Mouse (Mus musculus): Measurements from ENCODE around the gene Gm20219. TPM values are rescaled to one million over a fixed set of nuclear protein-coding genes. Genes with fewer than 3 reads are reported as not detected.
A peak's percentile ranks its signal among the peaks of the same experiment; 100 is the strongest.

The Gm20219 gene
- total and polyA plus RNA-seq, 3 experiments = 0.62 to 3.1 TPM; not detected in 1

DNA sequence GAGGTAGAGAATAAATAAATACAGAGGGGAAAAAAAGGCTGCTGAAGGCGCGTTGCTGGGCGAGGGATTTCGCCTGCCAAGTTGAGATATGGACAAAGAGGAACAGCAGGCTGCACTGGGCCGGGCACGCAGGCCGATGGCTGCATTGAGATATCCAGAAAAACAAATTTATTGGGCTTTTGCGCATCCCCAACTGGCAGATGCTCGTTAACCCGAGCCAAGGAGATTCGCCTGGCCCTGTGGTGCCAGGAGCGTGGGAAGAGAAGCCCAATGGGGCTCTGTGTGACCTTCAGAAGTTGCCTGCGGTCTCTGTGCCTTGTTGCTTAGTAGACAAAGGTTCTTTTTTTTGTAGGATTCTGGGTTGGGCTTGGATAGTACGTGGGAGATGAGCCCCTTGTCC lies 18.0 kb downstream of the Gm20219 start (continued):
- TF ChIP-seq ETS1 (IDR thresholded peaks at IDR 0.05; ENCODE audit: low read depth, low read length) (peak; percentile 52), TCF12 (IDR thresholded peaks at IDR 0.05; ENCODE audit: low read depth, low read length) (peak; percentile 93)

DNA sequence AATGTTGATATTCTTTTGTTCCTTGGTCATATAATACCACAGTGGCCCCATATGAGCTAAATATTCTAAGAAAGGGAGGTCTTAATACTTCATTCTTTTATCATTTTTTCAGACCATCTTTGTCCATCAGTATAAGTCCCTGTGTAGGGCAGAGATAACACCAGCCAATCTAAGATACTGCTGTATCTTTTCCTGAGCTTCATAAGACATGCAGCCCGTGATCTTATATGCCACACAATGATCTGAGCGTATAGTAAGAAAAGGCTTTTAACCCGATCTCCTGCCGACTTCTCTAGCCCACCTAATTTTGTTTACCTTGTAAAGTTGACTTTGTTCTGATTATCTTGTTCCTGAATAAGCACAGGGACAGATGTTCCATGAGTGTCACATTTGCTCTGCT lies 29.2 kb downstream of the Gm20219 start:
- no peaks in the 10 kb centered on the region for H3K79me2 ChIP-seq (ENCODE audit: control insufficient read depth, insufficient read depth, low read length, poor library complexity)
- H3K4me1 ChIP-seq (ENCODE audit: control insufficient read depth in 1 of 2, insufficient read depth in 2 of 2, low read length in 2 of 2) = peaks cover 0 to 5% of the 10 kb centered on the region in 2 experiments; a peak in 1 of 4 replicates
- H3K9me3 ChIP-seq (replicated peaks; ENCODE audit: insufficient read depth, low read length) = no peaks in the 10 kb centered on the region
- H3K4me3 ChIP-seq (ENCODE audit: control insufficient read depth in 1 of 2, insufficient read depth in 1 of 2, low read depth in 2 of 2, low read length in 2 of 2) = no peak overlapping the region
- no peaks in the 10 kb centered on the region for H3K36me3 ChIP-seq (ENCODE audit: control insufficient read depth in 1 of 2, insufficient read depth in 2 of 2, low read length in 2 of 2)
- no peak overlapping the region for H3K27ac ChIP-seq (ENCODE audit: control insufficient read depth, low read depth, low read length)
- DNase-seq (ENCODE audit: low read depth, low spot score) = no peak
- H3K9ac ChIP-seq (ENCODE audit: control insufficient read depth, low read depth, low read length, poor library complexity, severe bottlenecking) = no peak overlapping the region
- TF ChIP-seq MAFK (IDR thresholded peaks at IDR 0.05; ENCODE audit: borderline replicate concordance, low read depth, low read length) (no peak), POLR2A (IDR thresholded peaks at IDR 0.05; ENCODE audit: control insufficient read depth in 1 of 2, insufficient read depth in 1 of 2, low read depth in 1 of 2, low read length in 2 of 2, poor library complexity in 1 of 2) (no peak), CHD1 (IDR thresholded peaks at IDR 0.05; ENCODE audit: low read depth, low read length) (no peak), NRF1 (IDR thresholded peaks at IDR 0.05; ENCODE audit: insufficient read depth, low read depth, low read length, poor library complexity, severe bottlenecking) (no peak), GABPA (IDR thresholded peaks at IDR 0.05; ENCODE audit: low read depth, low read length) (no peak), HCFC1 (IDR thresholded peaks at IDR 0.05; ENCODE audit: low read depth, low read length) (no peak), GATA1 (IDR thresholded peaks at IDR 0.05; ENCODE audit: low read depth, low read length) (no peak), MYC (IDR thresholded peaks at IDR 0.05; ENCODE audit: low read depth, low read length) (no peak), SMC3 (IDR thresholded peaks at IDR 0.05; ENCODE audit: low read depth, low read length) (no peak), E2F4 (IDR thresholded peaks at IDR 0.05; ENCODE audit: borderline replicate concordance, low read depth, low read length) (no peak), POLR2AphosphoS5 (IDR thresholded peaks at IDR 0.05; ENCODE audit: borderline replicate concordance, low read depth, low read length) (no peak)
- H3K27me3 ChIP-seq (ENCODE audit: control insufficient read depth in 1 of 2, insufficient read depth in 2 of 2, low read length in 2 of 2) = peaks cover 3 to 5% of the 10 kb centered on the region in 2 experiments; a peak in 3 of 4 replicates

DNA sequence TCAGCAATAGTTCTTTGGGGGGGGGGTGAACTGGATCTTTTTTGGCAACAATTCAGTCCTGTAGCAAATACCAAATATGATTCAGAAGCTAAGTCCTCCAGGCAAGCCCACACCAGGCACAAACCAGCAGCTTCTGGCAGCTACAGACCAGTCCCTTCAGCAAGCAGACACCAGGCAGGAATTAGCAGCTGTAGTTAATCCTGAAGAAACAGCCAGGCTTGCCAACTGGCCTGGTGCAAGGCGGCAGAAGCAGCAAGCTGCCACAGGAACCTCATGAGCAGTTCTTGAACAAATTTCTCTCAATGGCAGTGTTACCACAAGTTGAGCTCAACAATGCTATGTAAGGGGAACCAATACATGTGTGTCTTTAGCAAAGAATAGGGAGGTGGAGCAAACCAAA lies 31.4 kb downstream of the Gm20219 start:
- H3K27me3 ChIP-seq (ENCODE audit: control insufficient read depth in 1 of 2, insufficient read depth in 2 of 2, low read length in 2 of 2) = peaks cover 3 to 5% of the 10 kb centered on the region in 2 experiments; a peak in 3 of 4 replicates
- peaks cover 0 to 5% of the 10 kb centered on the region in 2 experiments; a peak in 1 of 4 replicates for H3K4me1 ChIP-seq (ENCODE audit: control insufficient read depth in 1 of 2, insufficient read depth in 2 of 2, low read length in 2 of 2)
- H3K9ac ChIP-seq (ENCODE audit: control insufficient read depth, low read depth, low read length, poor library complexity, severe bottlenecking) = no peak overlapping the region
- H3K79me2 ChIP-seq (ENCODE audit: control insufficient read depth, insufficient read depth, low read length, poor library complexity) = no peaks in the 10 kb centered on the region
- no peak overlapping the region for H3K27ac ChIP-seq (ENCODE audit: control insufficient read depth, low read depth, low read length)
- no peak for TF ChIP-seq ELF1 (IDR thresholded peaks at IDR 0.05; ENCODE audit: low read depth, low read length)
- TF ChIP-seq MAX (IDR thresholded peaks at IDR 0.05; ENCODE audit: low read length) = no peak
- no peak for TF ChIP-seq HCFC1 (IDR thresholded peaks at IDR 0.05; ENCODE audit: low read depth, low read length)
- no peak for TF ChIP-seq SIN3A (IDR thresholded peaks at IDR 0.05; ENCODE audit: low read length)
- no peak for TF ChIP-seq NELFE (IDR thresholded peaks at IDR 0.05; ENCODE audit: low read depth, low read length)
- no peak for TF ChIP-seq NRF1 (IDR thresholded peaks at IDR 0.05; ENCODE audit: insufficient read depth, low read depth, low read length, poor library complexity, severe bottlenecking)
- TF ChIP-seq POLR2AphosphoS2 (IDR thresholded peaks at IDR 0.05; ENCODE audit: low read length) = no peak
- no peak for TF ChIP-seq RCOR1 (IDR thresholded peaks at IDR 0.05; ENCODE audit: low read depth, low read length)
- TF ChIP-seq TBP (IDR thresholded peaks at IDR 0.05; ENCODE audit: low read depth, low read length) = no peak
- no peak for TF ChIP-seq USF1 (IDR thresholded peaks at IDR 0.05; ENCODE audit: low read depth, low read length)
- TF ChIP-seq CHD2 (IDR thresholded peaks at IDR 0.05; ENCODE audit: low read length) = no peak
- no peak for TF ChIP-seq TCF12 (IDR thresholded peaks at IDR 0.05; ENCODE audit: low read depth, low read length)
- no peak for TF ChIP-seq POLR2A (IDR thresholded peaks at IDR 0.05; ENCODE audit: control insufficient read depth in 1 of 2, insufficient read depth in 1 of 2, low read depth in 1 of 2, low read length in 2 of 2, poor library complexity in 1 of 2)
- TF ChIP-seq MAZ (IDR thresholded peaks at IDR 0.05; ENCODE audit: low read depth, low read length) = no peak
- no peak for TF ChIP-seq JUND (IDR thresholded peaks at IDR 0.05; ENCODE audit: low read depth, low read length)
- H3K36me3 ChIP-seq (ENCODE audit: control insufficient read depth in 1 of 2, insufficient read depth in 2 of 2, low read length in 2 of 2) = no peaks in the 10 kb centered on the region
- DNase-seq (ENCODE audit: low read depth, low spot score) = no peak
- H3K4me3 ChIP-seq (ENCODE audit: control insufficient read depth in 1 of 2, insufficient read depth in 1 of 2, low read depth in 2 of 2, low read length in 2 of 2) = no peak overlapping the region
- H3K9me3 ChIP-seq (replicated peaks; ENCODE audit: insufficient read depth, low read length) = no peaks in the 10 kb centered on the region

Measured in MEL (cell line).